Mouse (Mus musculus) cerebellum, postnatal 36 days (tissue): Measurements from ENCODE around the gene Srgap2.
A peak's percentile ranks its signal among the peaks of the same experiment; 100 is the strongest.

ENCODE experiments used
- DNase-seq, 2 experiments: peaks; one replicate each; pipeline ENCODE4 v3.0.0; 2021 to 2022; ENCODE audit warnings: mixed read lengths in 2 of 2

The Srgap2 gene

GRCm38 (mm10) chr1:131465855-131466254, 61.3 kb downstream of the Srgap2 start:
- no peak for DNase-seq

- no peak for DNase-seq
These were observed 63.1 kb downstream of the Srgap2 start for GRCm38 (mm10) chr1:131463953-131464627.

GRCm38 (mm10) chr1:131462541-131463067, 64.5 kb downstream of the Srgap2 start:
- DNase-seq = no peak

GRCm38 (mm10) chr1:131460914-131461530, 66.1 kb downstream of the Srgap2 start:
- DNase-seq = no peak

GRCm38 (mm10) chr1:131455355-131455890, 71.7 kb downstream of the Srgap2 start:
- DNase-seq = no peak

GRCm38 (mm10) chr1:131454386-131454785, 72.8 kb downstream of the Srgap2 start:
- no peak for DNase-seq

- DNase-seq = no peak
These were observed 73.8 kb downstream of the Srgap2 start for GRCm38 (mm10) chr1:131453335-131453734.

GRCm38 (mm10) chr1:131448373-131448772, 78.8 kb downstream of the Srgap2 start:
- DNase-seq = no peak

- DNase-seq = no peak
These were observed 79.8 kb downstream of the Srgap2 start for GRCm38 (mm10) chr1:131447333-131447732.

- DNase-seq = no peak
These were observed 80.6 kb downstream of the Srgap2 start for GRCm38 (mm10) chr1:131446577-131446976.

GRCm38 (mm10) chr1:131438556-131438955, 88.6 kb downstream of the Srgap2 start:
- no peak for DNase-seq

GRCm38 (mm10) chr1:131437975-131438374, 89.2 kb downstream of the Srgap2 start:
- DNase-seq = no peak

GRCm38 (mm10) chr1:131436609-131437008, 90.5 kb downstream of the Srgap2 start:
- no peak for DNase-seq

GRCm38 (mm10) chr1:131431456-131432246, 95.5 kb downstream of the Srgap2 start:
- no peak for DNase-seq

GRCm38 (mm10) chr1:131427140-131427821, 99.9 kb downstream of the Srgap2 start:
- DNase-seq = no peak

- DNase-seq = no peak
These were observed 104.1 kb downstream of the Srgap2 start for GRCm38 (mm10) chr1:131423061-131423460.

- DNase-seq = no peak
These were observed 106.0 kb downstream of the Srgap2 start for GRCm38 (mm10) chr1:131421113-131421512.

GRCm38 (mm10) chr1:131420660-131421059, 106.5 kb downstream of the Srgap2 start:
- DNase-seq = no peak

GRCm38 (mm10) chr1:131419307-131419706, 107.8 kb downstream of the Srgap2 start:
- peak; percentile 55 to 59 for DNase-seq

GRCm38 (mm10) chr1:131417821-131418660, 109.1 kb downstream of the Srgap2 start:
- DNase-seq = no peak

- no peak for DNase-seq
These were observed 109.9 kb downstream of the Srgap2 start for GRCm38 (mm10) chr1:131417059-131417750.
